Mouse (Mus musculus): Measurements from ENCODE around the gene Tas2r137. TPM values are rescaled to one million over a fixed set of nuclear protein-coding genes. Genes with fewer than 3 reads are reported as not detected.

Tas2r137 gene
- not detected in 2 replicates for polyA plus RNA-seq (2012; rRNA removed; ENCODE audit: low replicate concordance)

DNA sequence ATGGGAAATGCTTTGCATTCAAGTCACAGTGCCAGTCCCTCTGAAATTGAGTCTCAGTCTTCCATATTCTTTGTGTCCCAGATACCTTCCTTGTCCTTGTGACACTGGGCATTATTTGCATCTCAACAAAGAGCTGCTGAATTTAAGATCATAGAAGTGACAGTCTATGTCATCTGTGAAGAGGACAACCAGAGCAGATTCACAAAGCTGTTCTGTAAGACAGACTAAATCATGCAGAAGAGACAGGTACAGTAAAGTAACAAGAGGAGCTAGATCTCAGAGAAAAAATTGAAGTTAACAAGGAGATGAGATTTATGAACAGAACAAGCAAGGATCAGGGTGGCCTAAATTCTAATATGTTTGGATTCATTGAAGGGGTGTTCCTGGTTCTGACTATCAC is at the start of gene Tas2r137:
TSS of gene Tas2r137 (plus strand) at position 301 of the 400 bp plus-strand sequence.

DNA sequence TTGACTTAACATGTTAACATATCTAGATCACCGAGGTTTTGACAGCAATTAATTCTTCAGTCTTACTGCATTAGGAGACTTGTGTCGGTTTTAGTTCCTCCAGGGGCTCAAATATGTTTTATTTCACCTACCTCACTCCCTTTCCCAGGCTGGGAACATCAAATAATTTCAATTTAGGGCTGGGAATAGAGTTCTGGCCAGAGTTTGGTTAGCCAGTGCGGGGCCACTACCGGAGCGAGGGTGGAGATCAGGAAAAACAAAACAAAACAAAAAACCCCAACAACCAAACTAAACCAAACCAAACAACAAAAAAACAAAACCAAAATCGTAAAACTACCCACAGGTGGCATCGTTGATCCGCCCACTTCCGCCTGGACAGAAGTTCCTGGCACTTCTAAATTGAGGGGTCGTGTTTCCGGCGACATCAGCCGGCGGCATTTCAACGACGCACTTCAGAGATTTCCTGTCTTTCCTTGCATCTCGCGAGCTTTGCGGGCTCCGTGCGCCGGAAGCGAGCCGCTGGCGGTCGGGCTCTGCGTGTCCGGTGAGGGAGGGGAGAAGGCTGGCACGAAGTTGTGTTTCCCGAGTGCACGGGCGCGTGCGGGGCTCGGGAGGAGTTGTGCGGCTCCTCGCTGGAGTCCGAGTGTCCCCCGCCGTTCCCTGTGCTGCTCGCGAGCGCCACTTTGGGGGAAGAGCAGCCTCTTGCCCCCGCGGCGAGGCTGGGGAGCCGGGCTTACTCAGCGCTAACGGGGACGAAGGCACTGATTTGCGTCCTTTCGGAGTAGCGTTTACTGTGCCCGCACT is 19.9 kb upstream of the Tas2r137 start, which contains the start of gene Ssbp1:
TSS of gene Ssbp1 (plus strand) at position 437 of the 804 bp plus-strand sequence.

DNA sequence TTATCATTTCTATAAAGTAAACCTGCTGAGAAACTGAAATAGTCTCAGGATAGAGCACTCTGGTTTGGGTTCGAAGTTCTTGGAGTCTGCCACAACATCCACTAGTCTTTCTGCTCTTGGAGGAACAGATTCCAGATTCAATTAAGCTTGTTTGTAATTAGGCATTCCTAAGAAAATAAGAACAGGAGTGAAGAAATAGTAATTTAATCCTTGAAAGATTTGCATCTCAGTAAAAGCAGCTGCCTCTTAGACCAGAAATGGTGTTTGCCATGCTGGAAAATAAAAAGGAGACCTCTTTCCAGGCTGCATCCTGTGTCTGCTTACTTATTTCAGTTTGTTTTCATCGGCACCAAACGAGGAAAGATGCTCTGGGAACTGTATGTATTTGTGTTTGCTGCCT is 2.2 kb downstream of the Tas2r137 start, which contains the start of gene Tas2r108:
TSS of gene Tas2r108 (plus strand) at position 301 of the 400 bp plus-strand sequence.

DNA sequence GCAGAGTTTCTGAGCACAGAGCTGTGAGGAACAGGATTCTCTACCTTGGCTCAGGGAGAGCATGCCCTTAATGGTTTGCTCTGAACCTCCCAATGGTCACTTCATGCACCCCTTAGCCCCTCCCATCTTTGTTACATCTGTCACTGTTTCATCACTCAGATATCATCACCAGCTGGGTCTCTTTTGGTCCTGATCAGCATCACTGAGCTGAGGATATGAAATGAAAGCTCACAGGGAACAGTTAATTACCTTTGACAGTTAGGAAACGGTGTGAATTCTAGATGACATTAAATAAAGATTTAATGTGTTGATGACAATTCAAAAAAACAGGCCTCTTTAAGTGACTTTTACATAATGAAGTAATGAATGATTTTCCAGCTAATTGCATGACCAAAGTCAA is 28.4 kb downstream of the Tas2r137 start, which contains the start of gene Prss37:
TSS of gene Prss37 (minus strand) at position 101 of the 400 bp plus-strand sequence.

Other genes with a start within 250 kb of the Tas2r137 start
- gene Agk, start 166.1 kb upstream of the Tas2r137 start, polyA plus RNA-seq (2012; rRNA removed; ENCODE audit: low replicate concordance) = 19.7 and 26.6 TPM in 2 replicates
- gene E330009J07Rik, start 55.1 kb upstream of the Tas2r137 start, polyA plus RNA-seq (2012; rRNA removed; ENCODE audit: low replicate concordance) = 2.4 and 6.3 TPM in 2 replicates
- not detected in 2 replicates for gene Wee2, start 52.1 kb upstream of the Tas2r137 start, polyA plus RNA-seq (2012; rRNA removed; ENCODE audit: low replicate concordance)
- gene Ssbp1, start 19.9 kb upstream of the Tas2r137 start, polyA plus RNA-seq (2012; rRNA removed; ENCODE audit: low replicate concordance) = 9.5 and 14.1 TPM in 2 replicates
- not detected in 2 replicates for gene Tas2r108, start 2.3 kb downstream of the Tas2r137 start, polyA plus RNA-seq (2012; rRNA removed; ENCODE audit: low replicate concordance)
- gene Prss37, start 28.3 kb downstream of the Tas2r137 start, polyA plus RNA-seq (2012; rRNA removed; ENCODE audit: low replicate concordance) = not detected in 2 replicates
- gene Olfr461, start 63.8 kb downstream of the Tas2r137 start, polyA plus RNA-seq (2012; rRNA removed; ENCODE audit: low replicate concordance) = not detected in 2 replicates
- 0.15 TPM in 1 of 2 replicates, not detected in the other for gene Olfr460, start 78.3 kb downstream of the Tas2r137 start, polyA plus RNA-seq (2012; rRNA removed; ENCODE audit: low replicate concordance)
- 0.52 and 0.72 TPM in 2 replicates for gene Clec5a, start 94.6 kb downstream of the Tas2r137 start, polyA plus RNA-seq (2012; rRNA removed; ENCODE audit: low replicate concordance)
- not detected in 2 replicates for gene Tas2r138, start 122.1 kb downstream of the Tas2r137 start, polyA plus RNA-seq (2012; rRNA removed; ENCODE audit: low replicate concordance)
- gene Mgam, start 137.6 kb downstream of the Tas2r137 start, polyA plus RNA-seq (2012; rRNA removed; ENCODE audit: low replicate concordance) = 0.52 and 0.73 TPM in 2 replicates

Data from subcutaneous adipose tissue, adult 2 months (tissue).